Mouse (Mus musculus) CH12.LX (cell line): Measurements from ENCODE around the gene Traf4. TPM values are rescaled to one million over a fixed set of nuclear protein-coding genes. Genes with fewer than 3 reads are reported as not detected.

Source experiments
- DNase-seq: peaks from one replicate; pipeline ENCODE4 v3.0.0-alpha.2; 2013; ENCODE audit errors: extremely low read depth
- H3K27ac ChIP-seq: 2 replicates; pipeline ENCODE4 v1.5.1; 2012; ENCODE audit warnings: low read depth, mild to moderate bottlenecking, control low read depth, moderate library complexity; ENCODE audit not compliant: insufficient read depth
- H3K27me3 ChIP-seq: replicated peaks from 2 replicates; pipeline ENCODE3; 2012; ENCODE audit warnings: inconsistent platforms
- H3K36me3 ChIP-seq, 2 experiments: replicated peaks in 1 of 2; 2 replicates each; pipeline versions ENCODE3 to v1.6.1; 2012; ENCODE audit warnings: inconsistent platforms in 1 of 2, low read length in 1 of 2, mild to moderate bottlenecking in 1 of 2, mixed read lengths in 1 of 2, moderate library complexity in 1 of 2; ENCODE audit not compliant: control insufficient read depth in 1 of 2, insufficient read depth in 1 of 2
- H3K4me1 ChIP-seq, 2 experiments: 2 replicates each; pipeline ENCODE4 v1.6.1; 2012; ENCODE audit warnings: inconsistent platforms in 1 of 2, moderate library complexity in 1 of 2; ENCODE audit not compliant: insufficient read depth in 2 of 2, control insufficient read depth in 1 of 2
- H3K4me2 ChIP-seq: 2 replicates; pipeline ENCODE4 v1.6.1; 2012; ENCODE audit warnings: low read depth, mild to moderate bottlenecking, control low read depth; ENCODE audit not compliant: poor library complexity, insufficient read depth, severe bottlenecking
- H3K4me3 ChIP-seq, 3 experiments: fragments of 150-350 bp in 1 of 3; sonication (generic) in 1 of 3; replicated peaks in 1 of 3; 2 replicates each; pipeline versions ENCODE3 to v1.5.1; 2011 to 2012; ENCODE audit warnings: low read depth in 2 of 3, low read length in 2 of 3, mild to moderate bottlenecking in 2 of 3, moderate library complexity in 2 of 3, control low read depth in 1 of 3, improper control_type of control experiment in 1 of 3, inconsistent platforms in 1 of 3, mixed read lengths in 1 of 3; ENCODE audit not compliant: poor library complexity in 1 of 3
- H3K79me2 ChIP-seq: replicated peaks from 2 replicates; pipeline ENCODE4 v1.6.1; 2012; ENCODE audit warnings: mild to moderate bottlenecking, moderate library complexity; ENCODE audit not compliant: control insufficient read depth, poor library complexity, insufficient read depth, severe bottlenecking; ENCODE audit errors: extremely low read depth
- H3K9ac ChIP-seq: 2 replicates; pipeline ENCODE4 v1.6.1; 2012; ENCODE audit warnings: low read depth, mild to moderate bottlenecking, control low read depth, moderate library complexity; ENCODE audit not compliant: insufficient read depth
- H3K9me3 ChIP-seq: replicated peaks from 2 replicates; pipeline ENCODE3; 2012; ENCODE audit warnings: low read length, inconsistent platforms, mixed read lengths
- BHLHE40 ChIP-seq: IDR thresholded peaks from 2 replicates; pipeline ENCODE4 v1.6.1; 2011; ENCODE audit warnings: mild to moderate bottlenecking, low read depth, low read length, improper control_type of control experiment
- CTCF ChIP-seq, 2 experiments: IDR thresholded peaks in 1 of 2; conservative IDR thresholded peaks in 1 of 2; 2 replicates each; pipeline ENCODE4 v1.5.1; 2011 to 2012; ENCODE audit warnings: low read depth in 2 of 2, low read length in 2 of 2, improper control_type of control experiment in 1 of 2, inconsistent platforms in 1 of 2, mild to moderate bottlenecking in 1 of 2, moderate library complexity in 1 of 2
- HCFC1 ChIP-seq: IDR thresholded peaks from 2 replicates; pipeline ENCODE4 v1.6.1; 2012; ENCODE audit warnings: low read depth, mild to moderate bottlenecking, inconsistent platforms, low read length, improper control_type of control experiment
- JUN ChIP-seq: IDR thresholded peaks from 2 replicates; pipeline ENCODE4 v1.6.1; 2011; ENCODE audit warnings: low read depth, mild to moderate bottlenecking, low read length, improper control_type of control experiment, moderate library complexity; ENCODE audit not compliant: insufficient read depth
- MAFK ChIP-seq: IDR thresholded peaks from 2 replicates; pipeline ENCODE4 v1.6.1; 2011; ENCODE audit warnings: low read length, improper control_type of control experiment; ENCODE audit not compliant: insufficient replicate concordance
- MAX ChIP-seq: IDR thresholded peaks from 2 replicates; pipeline ENCODE4 v1.6.1; 2011; ENCODE audit warnings: low read length, improper control_type of control experiment
- MEF2A ChIP-seq: IDR thresholded peaks from 2 replicates; pipeline ENCODE4 v1.6.1; 2014; ENCODE audit warnings: low read depth, mild to moderate bottlenecking, inconsistent platforms, low read length, improper control_type of control experiment, borderline replicate concordance
- MXI1 ChIP-seq: IDR thresholded peaks from 2 replicates; pipeline ENCODE4 v1.6.1; 2011; ENCODE audit warnings: mild to moderate bottlenecking, low read depth, low read length, improper control_type of control experiment
- NRF1 ChIP-seq: IDR thresholded peaks from 2 replicates; pipeline ENCODE4 v1.6.1; 2014; ENCODE audit warnings: low read depth, mild to moderate bottlenecking, inconsistent platforms, low read length, improper control_type of control experiment, moderate library complexity
- PAX5 ChIP-seq: IDR thresholded peaks from 2 replicates; pipeline ENCODE4 v1.6.1; 2012; ENCODE audit warnings: low read length, inconsistent platforms, mixed read lengths
- POLR2A ChIP-seq: IDR thresholded peaks from 2 replicates; pipeline ENCODE4 v1.6.1; 2011; ENCODE audit warnings: low read depth, mild to moderate bottlenecking, improper control_type of control experiment, low read length
- POLR2AphosphoS2 ChIP-seq: IDR thresholded peaks from 2 replicates; pipeline ENCODE4 v1.6.1; 2011; ENCODE audit warnings: low read depth, low read length, improper control_type of control experiment
- RCOR1 ChIP-seq: conservative IDR thresholded peaks from 2 replicates; pipeline ENCODE4 v1.6.1; 2012; ENCODE audit warnings: low read depth, mild to moderate bottlenecking, inconsistent platforms, low read length, improper control_type of control experiment
- TCF12 ChIP-seq: IDR thresholded peaks from 2 replicates; pipeline ENCODE4 v1.6.1; 2014; ENCODE audit warnings: low read depth, mild to moderate bottlenecking, inconsistent platforms, low read length, improper control_type of control experiment
- UBTF ChIP-seq: IDR thresholded peaks from 2 replicates; pipeline ENCODE4 v1.6.1; 2012; ENCODE audit warnings: low read depth, mild to moderate bottlenecking, inconsistent platforms, low read length, improper control_type of control experiment, moderate library complexity
- ZC3H11A ChIP-seq: IDR thresholded peaks from 2 replicates; pipeline ENCODE4 v1.6.1; 2012; ENCODE audit warnings: low read depth, mild to moderate bottlenecking, inconsistent platforms, low read length, improper control_type of control experiment
- ZKSCAN1 ChIP-seq: IDR thresholded peaks from 2 replicates; pipeline ENCODE4 v1.6.1; 2012; ENCODE audit warnings: low read depth, inconsistent platforms, low read length, improper control_type of control experiment, borderline replicate concordance
- ZNF384 ChIP-seq: IDR thresholded peaks from 2 replicates; pipeline ENCODE4 v1.6.1; 2012; ENCODE audit warnings: low read depth, low read length, improper control_type of control experiment, inconsistent platforms
- dilution Hi-C: fragments of 300-500 bp; cut with MboI; formaldehyde crosslinking; loops from 2 replicates; pipeline ENCODE4 v1.14.3; 2020; ENCODE audit warnings: low sequenced_read_pairs; ENCODE audit not compliant: extremely low pct_unique_long_range_greater_than_20kb, extremely low pct_ligation_motif_present
- in situ Hi-C: fragments of 300-500 bp; cut with MboI; formaldehyde crosslinking; loops from 3 replicates; pipeline ENCODE4 v1.14.3; 2019; ENCODE audit warnings: low sequenced_read_pairs, low pct_ligation_motif_present, low pct_unique_long_range_greater_than_20kb, mixed read lengths
- polyA plus RNA-seq: library from polyadenylated mRNA; unstranded; fragments of >175 nt; gene quantifications from 2 replicates; pipeline ENCODE4 v1.2.1, GENCODE M21; 2012; ENCODE audit warnings: low read depth; ENCODE audit not compliant: insufficient read length
- total RNA-seq, 2 experiments: library from RNA; depleted of rRNA; stranded (reverse); fragments of 300-350 nt in 1 of 2; fragments of >200 nt in 1 of 2; gene quantifications; 2 replicates each; pipeline ENCODE4 v1.2.3; 2012 to 2014

Traf4 gene
- total and polyA plus RNA-seq, 3 experiments, result 20.8 to 68.7 (median 55.9) TPM

DNA sequence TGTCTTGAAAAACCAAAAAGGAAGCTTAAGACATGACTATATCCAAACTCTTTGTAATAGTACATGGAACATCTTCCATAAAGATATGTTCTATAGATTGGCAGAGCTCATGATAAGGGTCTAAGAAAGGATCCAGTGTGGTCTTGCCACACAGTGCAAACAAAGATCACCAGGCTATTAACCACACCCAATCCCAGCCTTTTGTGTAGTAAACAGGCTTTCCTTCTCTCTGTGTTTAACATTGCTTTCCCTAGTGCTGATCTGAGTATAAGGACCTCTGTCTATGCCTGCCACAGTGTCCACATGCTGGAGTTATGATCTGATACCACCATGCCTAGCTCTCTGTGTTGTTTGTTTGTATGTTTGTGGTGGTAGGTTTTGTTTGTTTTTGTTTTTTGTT lies 41.6 kb downstream of the Traf4 start (continued):
- TF ChIP-seq NRF1, result no peak
- no peak for TF ChIP-seq BHLHE40
- TF ChIP-seq RCOR1, result no peak

GRCm38 (mm10) chr11:78122815-78123214 lies 42.6 kb downstream of the Traf4 start:
- no peak overlapping the region for H3K9ac ChIP-seq
- TF ChIP-seq JUN (no peak), ZNF384 (peak; percentile 18; the same call in 1 of the 2 replicates), ZKSCAN1 (no peak), HCFC1 (no peak)
- TF ChIP-seq, all 38 proteins: peak for 1
- Histone ChIP-seq H3K4me2 (no peak overlapping the region), H3K4me3 (no peak overlapping the region), H3K4me1 (peaks cover 10 to 58% of the 10 kb centered on the region in 2 experiments), H3K27ac (no peak overlapping the region), H3K27me3 (no peaks in the 10 kb centered on the region), H3K36me3 (peaks cover 0 to 41% of the 10 kb centered on the region in 2 experiments), H3K79me2 (peaks cover 58% of the 10 kb centered on the region), H3K9me3 (no peaks in the 10 kb centered on the region)
- in situ Hi-C loops, result no loop called here
- dilution Hi-C loops, result no loop called here
- no peak for DNase-seq

DNA sequence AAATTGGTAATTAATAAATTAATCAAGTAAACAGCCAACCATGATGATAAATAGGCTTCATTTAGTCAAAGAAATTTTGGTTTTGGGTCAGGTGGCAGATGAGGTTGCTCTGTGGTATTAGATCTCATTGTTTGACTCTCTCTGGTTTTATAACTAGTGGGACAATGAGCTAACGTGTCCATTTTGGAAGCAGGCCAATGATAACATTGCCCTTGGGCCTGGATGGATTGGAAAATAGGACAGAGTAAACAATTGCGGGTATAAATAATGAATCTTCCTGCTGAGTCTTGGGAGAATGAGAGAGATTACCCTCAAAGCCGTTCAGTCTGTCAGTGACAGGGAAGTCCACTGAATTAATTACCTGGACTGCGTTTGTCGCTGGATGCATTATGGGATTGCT lies 44.2 kb downstream of the Traf4 start:
- Histone ChIP-seq H3K4me2 (no peak overlapping the region), H3K27ac (no peak overlapping the region), H3K36me3 (peaks cover 0 to 33% of the 10 kb centered on the region in 2 experiments), H3K9ac (no peak overlapping the region), H3K4me3 (no peak overlapping the region), H3K79me2 (peaks cover 62% of the 10 kb centered on the region), H3K4me1 (peaks cover 2 to 51% of the 10 kb centered on the region in 2 experiments), H3K9me3 (no peaks in the 10 kb centered on the region)
- dilution Hi-C loops, result no loop called here
- no peak for DNase-seq
- TF ChIP-seq POLR2A, result no peak
- no peak for TF ChIP-seq UBTF
- no peak for TF ChIP-seq ZKSCAN1
- no peak for TF ChIP-seq MAFK
- TF ChIP-seq CTCF (conservative IDR thresholded peaks at IDR 0.05 in 1 of 2, IDR thresholded peaks at IDR 0.05 in 1 of 2; ENCODE audit: low read depth in 2 of 2, low read length in 2 of 2), result no peak
- no peak for TF ChIP-seq MXI1
- TF ChIP-seq PAX5, result no peak
- no peak for TF ChIP-seq ZC3H11A
- no peak for TF ChIP-seq TCF12
- no peak for TF ChIP-seq MEF2A
- no peak for TF ChIP-seq MAX
- TF ChIP-seq POLR2AphosphoS2, result no peak
- no peak for TF ChIP-seq ZNF384
- TF ChIP-seq, all 38 proteins: peak for 0
- no peaks in the 10 kb centered on the region for H3K27me3 ChIP-seq
- in situ Hi-C loops, result no loop called here
